Mouse (Mus musculus) 416B (cell line): ENCODE measurements around the gene Kcnq1.

Source experiments
- DNase-seq: peaks from one replicate; pipeline ENCODE4 v3.0.0; 2011; ENCODE audit warnings: low read depth

Gene Kcnq1

GRCm38 (mm10) chr7:143275030-143275429, 168.9 kb downstream of the Kcnq1 start:
- peak; percentile 6 for DNase-seq

- no peak for DNase-seq
Observed at GRCm38 (mm10) chr7:143283625-143284024, 177.5 kb downstream of the Kcnq1 start.

GRCm38 (mm10) chr7:143284866-143285265, 178.7 kb downstream of the Kcnq1 start:
- DNase-seq = no peak

- peak; percentile 15 for DNase-seq
Observed at GRCm38 (mm10) chr7:143285440-143285839, 179.3 kb downstream of the Kcnq1 start.

GRCm38 (mm10) chr7:143286532-143287290, 180.5 kb downstream of the Kcnq1 start:
- no peak for DNase-seq

- DNase-seq = no peak
Observed at GRCm38 (mm10) chr7:143288135-143288534, 182.0 kb downstream of the Kcnq1 start.

- no peak for DNase-seq
Observed at GRCm38 (mm10) chr7:143289082-143289849, 183.1 kb downstream of the Kcnq1 start.

- peak; percentile 48 for DNase-seq
Observed at GRCm38 (mm10) chr7:143294690-143295355, 188.7 kb downstream of the Kcnq1 start.

- DNase-seq = peak; percentile 57
Observed at GRCm38 (mm10) chr7:143295356-143296000, 189.3 kb downstream of the Kcnq1 start.

GRCm38 (mm10) chr7:143296001-143296379, 189.8 kb downstream of the Kcnq1 start:
- peak; percentile 73 for DNase-seq

GRCm38 (mm10) chr7:143296384-143296801, 190.2 kb downstream of the Kcnq1 start:
- DNase-seq = peak; percentile 99

- DNase-seq = no peak
Observed at GRCm38 (mm10) chr7:143300037-143300436, 193.9 kb downstream of the Kcnq1 start.

- DNase-seq = no peak
Observed at GRCm38 (mm10) chr7:143300681-143301080, 194.5 kb downstream of the Kcnq1 start.

- DNase-seq = no peak
Observed at GRCm38 (mm10) chr7:143302156-143302555, 196.0 kb downstream of the Kcnq1 start.

- DNase-seq = no peak
Observed at GRCm38 (mm10) chr7:143302593-143303238, 196.6 kb downstream of the Kcnq1 start.

GRCm38 (mm10) chr7:143303557-143303956, 197.4 kb downstream of the Kcnq1 start:
- DNase-seq = no peak

GRCm38 (mm10) chr7:143305808-143306207, 199.6 kb downstream of the Kcnq1 start:
- DNase-seq = no peak

GRCm38 (mm10) chr7:143308001-143308400, 201.8 kb downstream of the Kcnq1 start:
- DNase-seq = no peak

- no peak for DNase-seq
Observed at GRCm38 (mm10) chr7:143310311-143310710, 204.1 kb downstream of the Kcnq1 start.

GRCm38 (mm10) chr7:143310847-143311246, 204.7 kb downstream of the Kcnq1 start:
- DNase-seq = no peak

GRCm38 (mm10) chr7:143311471-143311870, 205.3 kb downstream of the Kcnq1 start:
- no peak for DNase-seq
